Mouse (Mus musculus) limb, embryonic 14.5 days (tissue): ENCODE measurements around the gene Pah. TPM values are rescaled to one million over a fixed set of nuclear protein-coding genes. Genes with fewer than 3 reads are reported as not detected.

Experiments
- ATAC-seq: fragments of 200-750 bp; cut with Nextera tagmentation; 2 replicates; pipeline ENCODE4 v1.8.0; 2017; ENCODE audit warnings: low read depth, moderate number of reproducible peaks, moderate TSS enrichment; ENCODE audit not compliant: low FRiP score
- DNase-seq: peaks from one replicate; pipeline ENCODE4 v3.0.0-alpha.2; 2015; ENCODE audit warnings: low spot score
- H3K27ac ChIP-seq: fragments of 300-500 bp; sonication (generic); replicated peaks from 2 replicates; pipeline ENCODE4 v1.5.1; 2014; ENCODE audit warnings: low read depth, mild to moderate bottlenecking, low read length, moderate library complexity, mixed read lengths
- H3K27me3 ChIP-seq: fragments of 300-500 bp; sonication (generic); 2 replicates; pipeline ENCODE4 v1.6.1; 2014; ENCODE audit warnings: low read length, mixed read lengths; ENCODE audit not compliant: control insufficient read depth, insufficient read depth
- H3K36me3 ChIP-seq: fragments of 300-500 bp; sonication (generic); 2 replicates; pipeline ENCODE4 v1.6.1; 2014; ENCODE audit warnings: mild to moderate bottlenecking, low read length, moderate library complexity, mixed read lengths; ENCODE audit not compliant: control insufficient read depth, insufficient read depth
- H3K4me1 ChIP-seq: fragments of 300-500 bp; sonication (generic); 2 replicates; pipeline ENCODE4 v1.6.1; 2014; ENCODE audit warnings: antibody characterized with exemption, low read length, mixed read lengths; ENCODE audit not compliant: control insufficient read depth, insufficient read depth
- H3K4me2 ChIP-seq: fragments of 300-500 bp; sonication (generic); replicated peaks from 2 replicates; pipeline ENCODE4 v1.6.1; 2014; ENCODE audit warnings: low read depth, mild to moderate bottlenecking, low read length, moderate library complexity; ENCODE audit not compliant: severe bottlenecking
- H3K4me3 ChIP-seq: fragments of 300-500 bp; sonication (generic); replicated peaks from 2 replicates; pipeline ENCODE4 v1.5.1; 2014; ENCODE audit warnings: low read length
- H3K9ac ChIP-seq: fragments of 300-500 bp; sonication (generic); 2 replicates; pipeline ENCODE4 v1.6.1; 2014; ENCODE audit warnings: mild to moderate bottlenecking, low read depth, low read length, moderate library complexity; ENCODE audit not compliant: severe bottlenecking
- H3K9me3 ChIP-seq: fragments of 300-500 bp; sonication (generic); 2 replicates; pipeline ENCODE4 v1.6.1; 2016; ENCODE audit warnings: low read length; ENCODE audit not compliant: control insufficient read depth
- POLR2A ChIP-seq: fragments of 200-500 bp; IDR thresholded peaks from 2 replicates; pipeline ENCODE4 v1.8.0; 2012; ENCODE audit warnings: inconsistent platforms, mild to moderate bottlenecking, moderate library complexity, borderline replicate concordance; ENCODE audit not compliant: insufficient read depth, insufficient read length; ENCODE audit errors: extremely low read depth
- WGBS: fragments of 180-500 bp; shearing (Covaris S2); extraction: QIAGEN DNeasy Blood & Tissue Kit; methylation state at CpG from one replicate; pipeline ENCODE4 v1.1.7; 2014; 5-methylcytosine and 5-hydroxymethylcytosine counted together
- polyA plus RNA-seq, 2 experiments: library from polyadenylated mRNA; depleted of rRNA in 1 of 2; stranded (reverse) in 1 of 2; unstranded in 1 of 2; fragments of >200 nt; fragmentation: Nextera tagmentation in 1 of 2; extraction: Ambion mirVana in 1 of 2; gene quantifications; 2 replicates each; pipeline versions ENCODE4 v1.2.1 to v1.2.3; 2012 to 2014

Gene Pah
- not detected in 2 replicates for polyA plus RNA-seq (2012; rRNA removed)
- not detected in 2 replicates for polyA plus RNA-seq (2014; fragmentation: Nextera tagmentation; extraction: Ambion mirVana)

DNA sequence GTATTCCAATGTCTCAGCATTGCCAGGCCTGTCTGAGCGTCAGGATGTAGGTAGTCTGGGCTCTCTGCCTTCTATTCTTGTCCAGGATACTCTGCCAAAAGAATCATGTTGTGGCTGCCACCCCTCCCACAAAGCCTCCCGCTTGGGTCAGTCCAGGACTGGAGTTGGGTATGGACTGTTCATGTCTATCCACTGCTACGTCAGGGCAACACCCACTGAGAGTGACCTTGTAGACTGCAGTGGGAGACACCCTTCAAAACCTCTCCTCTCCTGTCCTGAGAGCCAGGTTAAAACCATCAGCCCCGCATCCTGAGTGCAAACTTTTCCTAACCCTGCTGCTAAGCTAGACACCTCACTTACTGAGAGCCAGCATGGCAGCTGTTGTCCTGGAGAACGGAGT lies at the start of gene Pah:
Gene Pah (plus strand): TSS at position 150 of the 400 bp plus-strand sequence.
- ATAC-seq (no peak), DNase-seq (no peak)
- Histone ChIP-seq H3K36me3 (no peaks in the 10 kb centered on the region), H3K4me2 (no peak within 1 kb of the TSS), H3K9me3 (no peaks in the 10 kb centered on the region), H3K27ac (no peak within 1 kb of the TSS), H3K27me3 (no peaks in the 10 kb centered on the region), H3K4me1 (no peaks in the 10 kb centered on the region), H3K9ac (no peak within 1 kb of the TSS), H3K4me3 (no peak within 1 kb of the TSS)
- no peak for TF ChIP-seq POLR2A
- WGBS, result 87% methylated on average over 5 of the region's 5 CpGs

DNA sequence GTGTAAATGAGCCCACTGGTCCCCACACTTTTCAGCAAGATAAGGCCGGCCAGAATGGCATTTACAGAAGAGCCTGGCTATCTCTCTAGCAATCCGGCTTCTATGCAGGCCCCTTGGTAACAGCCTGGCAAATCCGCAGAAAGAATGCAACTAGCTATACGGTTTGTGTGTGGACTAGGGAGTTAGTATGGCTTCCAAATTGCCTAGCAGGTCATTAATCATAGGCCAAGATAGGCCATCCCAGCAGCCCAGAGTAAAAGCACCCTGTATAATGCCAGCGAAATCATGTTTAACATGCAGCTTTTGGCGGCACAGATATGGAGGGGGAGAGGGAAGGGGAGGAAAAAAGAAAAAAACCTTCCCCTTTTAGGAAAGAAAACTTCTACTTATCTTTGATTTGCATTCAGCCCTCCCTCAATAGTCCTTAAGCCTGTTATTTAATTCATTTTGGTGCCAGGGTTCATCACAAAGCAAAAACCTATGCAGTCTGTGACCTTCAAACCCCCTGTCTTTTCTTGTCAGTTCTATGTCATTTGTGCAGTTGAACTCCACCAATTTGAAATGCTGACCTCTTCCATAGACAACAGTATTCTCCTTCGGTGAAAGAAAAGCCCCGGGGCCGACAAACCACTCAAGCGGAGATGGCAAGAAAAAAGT lies 48.0 kb upstream of the Pah start:
- 79% methylated on average over 10 of the region's 10 CpGs for WGBS

DNA sequence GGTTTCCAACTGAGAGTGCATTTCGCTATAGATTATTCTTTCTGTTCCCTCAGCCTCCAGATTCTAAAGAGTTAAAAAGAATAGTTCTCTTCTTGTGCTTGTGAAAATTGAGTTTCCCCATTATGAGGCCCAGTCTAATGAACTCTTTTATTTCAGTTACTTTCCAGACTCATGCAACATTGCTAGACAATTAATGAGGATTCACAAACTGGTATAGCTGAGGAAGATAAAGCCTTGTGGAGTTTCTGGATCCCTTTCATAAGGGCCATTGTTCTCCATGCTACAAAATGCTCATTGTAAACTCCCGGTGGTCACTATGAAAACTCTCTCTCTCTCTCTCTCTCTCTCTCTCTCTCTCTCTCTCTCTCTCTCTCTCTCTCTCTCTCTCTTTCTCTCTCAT lies 46.6 kb upstream of the Pah start:
- Histone ChIP-seq H3K27me3 (no peaks in the 10 kb centered on the region), H3K27ac (no peak overlapping the region), H3K4me1 (no peaks in the 10 kb centered on the region), H3K9ac (no peak overlapping the region), H3K36me3 (no peaks in the 10 kb centered on the region), H3K4me2 (no peak overlapping the region), H3K4me3 (no peak overlapping the region), H3K9me3 (no peaks in the 10 kb centered on the region)
- DNase-seq, result no peak
- ATAC-seq, result no peak
- no peak for TF ChIP-seq POLR2A
- WGBS, result 84% methylated on average over 2 of the region's 2 CpGs

More for the DNA sequence above, 48.0 kb upstream of the Pah start:
- ATAC-seq (no peak), DNase-seq (no peak)
- Histone ChIP-seq H3K9me3 (no peaks in the 10 kb centered on the region), H3K4me3 (no peak overlapping the region), H3K9ac (no peak overlapping the region), H3K27ac (no peak overlapping the region), H3K36me3 (no peaks in the 10 kb centered on the region), H3K4me2 (no peak overlapping the region), H3K27me3 (no peaks in the 10 kb centered on the region), H3K4me1 (no peaks in the 10 kb centered on the region)
- TF ChIP-seq POLR2A, result no peak

DNA sequence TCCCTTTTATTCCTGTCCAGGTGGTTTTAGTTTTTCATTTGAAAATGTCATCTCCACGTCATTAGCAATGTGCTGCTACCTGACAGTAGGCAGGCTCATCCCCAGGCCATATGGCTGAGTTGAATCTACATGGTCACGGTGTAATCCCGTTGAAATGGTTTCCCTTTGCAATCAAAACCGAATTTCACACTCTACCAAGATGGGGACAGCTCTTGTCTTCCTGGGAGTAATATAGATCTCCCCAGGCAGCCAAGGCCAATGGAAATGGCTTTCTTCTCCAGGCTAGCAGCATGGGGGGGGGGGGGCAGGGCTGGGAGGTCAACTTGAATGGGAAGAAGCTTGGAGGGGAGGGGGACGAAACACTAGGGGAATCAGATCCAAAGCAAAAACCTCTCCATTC lies 43.7 kb upstream of the Pah start:
- H3K9me3 ChIP-seq, result no peaks in the 10 kb centered on the region
- DNase-seq (no peak), ATAC-seq (no peak)
- no peak for TF ChIP-seq POLR2A
- 0 out of 2 replicates have a peak, but pooled peaks cover 3% of the 10 kb centered on the region for H3K27me3 ChIP-seq
- no peaks in the 10 kb centered on the region for H3K4me1 ChIP-seq
- no peak overlapping the region for H3K4me3 ChIP-seq
- no peak overlapping the region for H3K4me2 ChIP-seq
- no peak overlapping the region for H3K9ac ChIP-seq
- no peaks in the 10 kb centered on the region for H3K36me3 ChIP-seq
- WGBS, result 59% methylated on average over 5 of the region's 5 CpGs
- no peak overlapping the region for H3K27ac ChIP-seq

DNA sequence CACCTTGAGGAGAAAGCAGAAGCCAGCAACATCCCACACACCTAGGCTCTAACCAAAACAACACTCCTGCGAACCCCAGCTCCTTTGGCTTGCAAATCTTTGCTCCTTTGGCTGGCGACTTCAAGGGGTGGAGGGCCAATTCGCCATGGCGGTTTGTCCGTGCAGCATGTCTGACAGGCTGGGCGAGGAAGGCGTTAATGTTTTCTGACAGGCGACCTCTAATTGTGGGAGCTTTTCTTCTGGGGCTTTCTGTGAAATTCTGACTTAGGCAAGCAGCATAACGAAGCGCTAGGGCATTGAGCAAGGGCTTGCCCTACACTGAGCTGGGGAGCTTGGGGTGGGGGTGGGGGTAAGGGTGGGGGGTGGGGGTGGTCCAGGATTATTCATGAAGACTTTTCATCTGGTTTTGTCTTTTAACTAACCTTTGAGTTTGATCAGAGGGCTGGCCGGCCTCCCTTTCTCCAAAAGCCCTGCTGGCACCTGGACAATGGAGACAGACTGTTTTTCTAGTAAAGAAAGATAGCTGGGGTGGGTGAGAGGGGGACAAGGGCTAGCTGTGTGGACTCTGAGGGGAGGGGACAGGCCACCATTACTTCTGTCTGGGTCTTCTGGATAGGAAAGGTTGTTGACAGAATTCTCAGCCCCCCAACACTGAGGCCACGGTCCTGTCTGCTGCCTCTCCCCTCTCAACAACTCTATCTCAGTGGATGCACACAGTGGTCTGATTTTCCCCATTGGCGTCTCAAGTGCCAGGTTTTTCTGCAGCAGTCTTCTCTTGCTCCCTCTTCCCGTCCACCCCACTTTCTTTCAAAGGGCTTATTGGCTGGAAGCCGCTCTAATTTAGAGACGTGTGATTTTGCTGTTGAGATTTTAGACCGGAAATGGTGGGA lies 36.5 kb upstream of the Pah start:
- no peaks in the 10 kb centered on the region for H3K36me3 ChIP-seq
- no peak for ATAC-seq

More for the DNA sequence above, 36.5 kb upstream of the Pah start:
- Histone ChIP-seq H3K4me3 (no peak overlapping the region), H3K27me3 (peaks cover 59% of the 10 kb centered on the region), H3K4me1 (no peaks in the 10 kb centered on the region), H3K9me3 (no peaks in the 10 kb centered on the region), H3K9ac (no peak overlapping the region), H3K4me2 (no peak overlapping the region), H3K27ac (no peak overlapping the region)
- TF ChIP-seq POLR2A, result no peak
- DNase-seq, result no peak
- WGBS, result 3% methylated on average over 17 of the region's 17 CpGs
